Mouse (Mus musculus) brain, embryonic 14.5 days (tissue): ENCODE measurements around the gene Uqcc1. TPM values are rescaled to one million over a fixed set of nuclear protein-coding genes. Genes with fewer than 3 reads are reported as not detected.
"Not testable (repeated sequence)": the region's sequence is repeated elsewhere in the genome, so short reads cannot be mapped to it uniquely, and the experiment has no call there.

Source experiments
- DNase-seq: peaks from one replicate; pipeline ENCODE4 v3.0.0-alpha.2; 2011; ENCODE audit warnings: low read depth
- CTCF ChIP-seq: fragments of 200-500 bp; IDR thresholded peaks from 2 replicates; pipeline ENCODE4 v1.5.1; 2012; ENCODE audit warnings: inconsistent platforms, mild to moderate bottlenecking, moderate library complexity, borderline replicate concordance; ENCODE audit not compliant: insufficient read depth, insufficient read length; ENCODE audit errors: extremely low read depth
- POLR2A ChIP-seq: fragments of 200-500 bp; IDR thresholded peaks from 2 replicates; pipeline ENCODE4 v1.6.1; 2012; ENCODE audit warnings: mild to moderate bottlenecking, inconsistent platforms, borderline replicate concordance; ENCODE audit not compliant: poor library complexity, insufficient read depth, insufficient read length, severe bottlenecking; ENCODE audit errors: extremely low read depth
- polyA plus RNA-seq: library from polyadenylated mRNA; depleted of rRNA; stranded (reverse); fragments of >200 nt; gene quantifications from 2 replicates; pipeline ENCODE4 v1.2.3, GENCODE M21; 2012

Gene Uqcc1
- polyA plus RNA-seq, 1 experiment = 40.4 TPM

GRCm38 (mm10) chr2:155838961-155839360 lies 91.1 kb downstream of the Uqcc1 start:
- DNase-seq = no peak

DNA sequence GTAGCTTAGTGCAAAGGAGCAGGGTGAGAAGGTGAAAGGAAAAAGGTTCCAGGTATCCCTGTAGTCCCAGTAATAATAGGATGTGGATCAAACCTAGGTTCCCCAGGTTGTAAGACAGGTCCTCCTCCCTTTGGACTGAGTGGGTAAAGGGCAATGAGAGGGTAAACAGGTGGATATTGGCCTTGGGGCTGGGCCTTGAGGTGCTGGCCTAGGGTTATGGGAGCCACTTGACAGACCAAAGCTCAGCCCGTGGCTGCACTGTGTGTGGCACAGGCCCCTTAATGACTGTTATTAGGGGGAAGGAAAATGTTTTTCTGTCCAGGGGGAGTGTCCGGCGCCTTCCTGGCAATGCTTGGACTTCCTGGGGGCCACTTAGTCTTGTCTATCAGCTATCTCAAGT lies 92.1 kb downstream of the Uqcc1 start:
- no peak for DNase-seq
- TF ChIP-seq CTCF = no peak
- TF ChIP-seq POLR2A = no peak

More at GRCm38 (mm10) chr2:155838961-155839360, 91.1 kb downstream of the Uqcc1 start:
- TF ChIP-seq CTCF (no peak), POLR2A (no peak)

DNA sequence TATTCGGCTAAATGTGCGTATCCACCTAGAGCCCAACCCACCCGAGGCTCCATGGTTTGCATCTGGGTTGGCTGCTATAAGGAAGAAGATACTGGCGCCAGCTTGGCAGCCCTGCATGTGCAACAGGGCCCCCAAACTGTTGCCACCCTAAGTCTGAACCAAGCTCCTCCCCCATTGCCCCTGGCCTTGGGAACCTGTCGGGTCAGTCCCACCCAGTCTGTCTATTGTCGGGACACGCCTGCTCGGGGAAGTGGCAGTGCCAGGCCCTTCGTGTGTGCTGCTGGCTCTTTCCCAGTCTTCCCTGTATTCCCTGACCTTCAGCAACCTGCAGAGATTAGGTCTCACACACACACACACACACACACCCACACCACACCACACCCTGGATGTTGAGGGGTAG lies 95.4 kb downstream of the Uqcc1 start, which contains the start of gene Fam83c:
Gene Fam83c, minus strand, starts transcription at position 123 of the 400 bp plus-strand sequence.
- TF ChIP-seq POLR2A = no peak

GRCm38 (mm10) chr2:155832087-155832486 lies 98.0 kb downstream of the Uqcc1 start:
- TF ChIP-seq CTCF = 0 out of 2 replicates have a peak, but pooled peaks have one; percentile 8
- not testable (repeated sequence) for DNase-seq

More for the DNA sequence above, 95.4 kb downstream of the Uqcc1 start, which contains the start of gene Fam83c:
- no peak for DNase-seq

GRCm38 (mm10) chr2:155831302-155831701 lies 98.8 kb downstream of the Uqcc1 start:
- no peak for DNase-seq
- TF ChIP-seq CTCF = peak; percentile 24; the same call in 1 of the 2 replicates
- TF ChIP-seq POLR2A = no peak

GRCm38 (mm10) chr2:155830841-155831240 lies 99.3 kb downstream of the Uqcc1 start:
- DNase-seq = no peak
- no peak for TF ChIP-seq POLR2A

GRCm38 (mm10) chr2:155826630-155827424 lies 103.3 kb downstream of the Uqcc1 start, which contains the start of gene Eif6:
Gene Eif6 (minus strand): TSS chr2:155826925.
- DNase-seq = peak; percentile 97
- TF ChIP-seq POLR2A (no peak), CTCF (no peak)

DNA sequence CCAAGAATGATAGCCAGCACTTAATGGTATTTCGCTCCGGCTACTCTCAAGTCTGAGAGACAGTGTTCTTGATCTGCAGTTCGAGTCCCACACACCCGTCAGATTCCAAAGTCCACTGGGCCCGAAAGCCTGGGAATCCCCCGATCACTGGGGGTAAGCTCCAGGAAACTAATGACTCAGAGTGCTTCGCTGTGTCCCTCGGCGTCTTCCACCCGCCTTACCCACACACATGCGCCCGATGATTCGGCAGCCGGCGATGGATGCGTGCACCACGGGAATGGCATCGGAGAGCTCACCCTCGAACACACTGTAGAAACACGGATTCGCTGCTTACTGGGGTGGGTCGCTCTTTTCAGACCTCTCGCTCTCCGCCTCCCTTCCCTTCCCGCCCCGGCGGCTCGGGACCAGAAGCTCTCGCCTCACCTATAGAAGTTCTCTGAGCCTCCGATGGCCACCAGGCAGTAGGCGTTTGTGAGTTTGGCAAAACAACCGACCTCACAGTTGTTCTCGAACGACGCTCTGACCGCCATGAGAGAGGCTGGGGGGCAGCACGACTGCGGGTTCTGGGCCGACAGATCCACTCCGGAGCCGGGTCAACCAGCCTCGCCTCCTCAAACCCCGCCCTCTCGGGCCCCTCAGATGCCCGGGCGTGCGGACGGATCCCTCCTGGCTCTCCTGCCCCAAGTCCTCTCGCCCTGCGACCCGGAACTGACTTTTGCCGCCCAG lies 104.0 kb downstream of the Uqcc1 start:
- DNase-seq = peak; percentile 9
- no peak for TF ChIP-seq POLR2A
- TF ChIP-seq CTCF = no peak

DNA sequence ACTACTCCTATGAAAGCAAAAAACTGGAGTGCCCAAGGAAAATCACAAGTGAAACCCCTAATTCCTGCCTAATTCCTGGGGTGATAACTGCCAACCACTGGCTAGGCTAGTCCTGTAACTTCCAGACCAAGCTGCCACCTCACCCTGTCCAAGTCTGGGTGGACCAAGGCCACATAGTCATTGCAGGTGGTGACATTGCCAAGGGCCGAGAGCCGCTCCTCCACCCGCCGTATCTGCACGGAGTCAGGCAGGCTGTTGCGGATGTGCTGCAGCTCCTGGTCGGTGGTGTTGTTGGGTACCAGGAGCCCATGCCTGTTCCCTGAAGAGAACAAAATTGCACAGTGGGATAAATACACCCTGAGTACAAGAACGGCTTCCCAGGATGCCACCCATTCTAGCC lies 106.4 kb downstream of the Uqcc1 start:
- DNase-seq = no peak
- TF ChIP-seq CTCF (no peak), POLR2A (no peak)

GRCm38 (mm10) chr2:155820779-155821178 lies 109.3 kb downstream of the Uqcc1 start:
- DNase-seq = no peak
- TF ChIP-seq POLR2A (no peak), CTCF (no peak)

- TF ChIP-seq POLR2A = no peak
- no peak for TF ChIP-seq CTCF
Measured at GRCm38 (mm10) chr2:155819449-155820251, 110.5 kb downstream of the Uqcc1 start.

More at GRCm38 (mm10) chr2:155819449-155820251, 110.5 kb downstream of the Uqcc1 start:
- DNase-seq = no peak
